Mouse (Mus musculus): Measurements from ENCODE around the gene Itgb6. TPM values are rescaled to one million over a fixed set of nuclear protein-coding genes. Genes with fewer than 3 reads are reported as not detected.

The Itgb6 gene
- total and polyA plus RNA-seq, 3 experiments = not detected

GRCm38 (mm10) chr2:60643406-60643805 lies 79.0 kb downstream of the Itgb6 start:
- no peak overlapping the region for H3K4me2 ChIP-seq (ENCODE audit: insufficient read depth, low read depth, poor library complexity, severe bottlenecking)
- H3K4me1 ChIP-seq (ENCODE audit: control insufficient read depth in 1 of 2, insufficient read depth in 2 of 2) = no peaks in the 10 kb centered on the region
- no peaks in the 10 kb centered on the region for H3K27me3 ChIP-seq (replicated peaks)
- TF ChIP-seq PAX5 (IDR thresholded peaks at IDR 0.05; ENCODE audit: low read length) = no peak
- TF ChIP-seq ZMIZ1 (IDR thresholded peaks at IDR 0.05; ENCODE audit: low read depth, low read length) = no peak
- TF ChIP-seq CHD2 (IDR thresholded peaks at IDR 0.05; ENCODE audit: low read length) = no peak
- no peak for TF ChIP-seq NELFE (IDR thresholded peaks at IDR 0.05; ENCODE audit: low read depth, low read length)
- TF ChIP-seq UBTF (IDR thresholded peaks at IDR 0.05; ENCODE audit: low read depth, low read length) = no peak
- no peak for TF ChIP-seq TCF12 (IDR thresholded peaks at IDR 0.05; ENCODE audit: low read depth, low read length)
- H3K27ac ChIP-seq (ENCODE audit: insufficient read depth, low read depth) = no peak overlapping the region
- dilution Hi-C loops (cut with MboI; ENCODE audit: extremely low pct_ligation_motif_present, extremely low pct_unique_long_range_greater_than_20kb, low sequenced_read_pairs) (no loop called here), in situ Hi-C loops (cut with MboI; ENCODE audit: low pct_ligation_motif_present, low pct_unique_long_range_greater_than_20kb, low sequenced_read_pairs) (no loop called here)
- no peaks in the 10 kb centered on the region for H3K36me3 ChIP-seq (replicated peaks in 1 of 2; ENCODE audit: control insufficient read depth in 1 of 2, insufficient read depth in 1 of 2, low read length in 1 of 2)
- H3K4me3 ChIP-seq (replicated peaks in 1 of 3; ENCODE audit: low read depth in 2 of 3, low read length in 2 of 3, poor library complexity in 1 of 3) = no peak overlapping the region
- DNase-seq (ENCODE audit: extremely low read depth) = no peak
- no peaks in the 10 kb centered on the region for H3K9me3 ChIP-seq (replicated peaks; ENCODE audit: low read length)
- H3K9ac ChIP-seq (ENCODE audit: insufficient read depth, low read depth) = no peak overlapping the region
- no peaks in the 10 kb centered on the region for H3K79me2 ChIP-seq (replicated peaks; ENCODE audit: control insufficient read depth, extremely low read depth, insufficient read depth, poor library complexity, severe bottlenecking)

- Histone ChIP-seq H3K4me1 (ENCODE audit: control insufficient read depth in 1 of 2, insufficient read depth in 2 of 2) (no peaks in the 10 kb centered on the region), H3K9ac (ENCODE audit: insufficient read depth, low read depth) (no peak overlapping the region), H3K36me3 (replicated peaks in 1 of 2; ENCODE audit: control insufficient read depth in 1 of 2, insufficient read depth in 1 of 2, low read length in 1 of 2) (no peaks in the 10 kb centered on the region), H3K9me3 (replicated peaks; ENCODE audit: low read length) (no peaks in the 10 kb centered on the region), H3K4me2 (ENCODE audit: insufficient read depth, low read depth, poor library complexity, severe bottlenecking) (no peak overlapping the region), H3K4me3 (replicated peaks in 1 of 3; ENCODE audit: low read depth in 2 of 3, low read length in 2 of 3, poor library complexity in 1 of 3) (no peak overlapping the region), H3K27me3 (replicated peaks) (no peaks in the 10 kb centered on the region), H3K27ac (ENCODE audit: insufficient read depth, low read depth) (no peak overlapping the region), H3K79me2 (replicated peaks; ENCODE audit: control insufficient read depth, extremely low read depth, insufficient read depth, poor library complexity, severe bottlenecking) (no peaks in the 10 kb centered on the region)
- TF ChIP-seq SIN3A (IDR thresholded peaks at IDR 0.05; ENCODE audit: low read length) (no peak), MYC (IDR thresholded peaks at IDR 0.05; ENCODE audit: low read depth, low read length) (no peak), USF1 (IDR thresholded peaks at IDR 0.05; ENCODE audit: low read depth, low read length) (no peak), MAFK (IDR thresholded peaks at IDR 0.05; ENCODE audit: insufficient replicate concordance, low read length) (no peak), ZKSCAN1 (IDR thresholded peaks at IDR 0.05; ENCODE audit: borderline replicate concordance, low read depth, low read length) (no peak), POLR2AphosphoS2 (IDR thresholded peaks at IDR 0.05; ENCODE audit: low read depth, low read length) (no peak), CTCF (conservative IDR thresholded peaks at IDR 0.05 in 1 of 2, IDR thresholded peaks at IDR 0.05 in 1 of 2; ENCODE audit: low read depth in 2 of 2, low read length in 2 of 2) (no peak), ZC3H11A (IDR thresholded peaks at IDR 0.05; ENCODE audit: low read depth, low read length) (no peak), JUN (IDR thresholded peaks at IDR 0.05; ENCODE audit: insufficient read depth, low read depth, low read length) (no peak), MEF2A (IDR thresholded peaks at IDR 0.05; ENCODE audit: borderline replicate concordance, low read depth, low read length) (no peak)
- dilution Hi-C loops (cut with MboI; ENCODE audit: extremely low pct_ligation_motif_present, extremely low pct_unique_long_range_greater_than_20kb, low sequenced_read_pairs) (no loop called here), in situ Hi-C loops (cut with MboI; ENCODE audit: low pct_ligation_motif_present, low pct_unique_long_range_greater_than_20kb, low sequenced_read_pairs) (no loop called here)
- no peak for DNase-seq (ENCODE audit: extremely low read depth)
These were observed 79.8 kb downstream of the Itgb6 start for GRCm38 (mm10) chr2:60642606-60643005.

DNA sequence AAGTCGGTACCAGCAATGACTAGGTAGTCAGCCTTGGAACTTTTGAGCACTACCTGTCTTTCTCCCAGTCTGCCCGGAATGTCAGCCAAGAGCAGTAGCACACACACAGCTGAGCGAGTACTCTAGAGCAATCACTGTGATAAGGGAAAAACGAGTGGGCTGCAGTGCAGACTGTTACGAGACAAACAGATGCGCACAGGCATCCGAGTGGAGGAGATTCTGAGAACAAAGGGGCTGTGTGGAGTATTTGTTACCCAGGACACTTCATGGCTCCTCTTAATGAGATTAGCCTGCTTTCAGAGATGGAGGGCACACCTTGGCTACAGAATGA lies 82.1 kb downstream of the Itgb6 start:
- dilution Hi-C loops (cut with MboI; ENCODE audit: extremely low pct_ligation_motif_present, extremely low pct_unique_long_range_greater_than_20kb, low sequenced_read_pairs) = no loop called here
- in situ Hi-C loops (cut with MboI; ENCODE audit: low pct_ligation_motif_present, low pct_unique_long_range_greater_than_20kb, low sequenced_read_pairs) = no loop called here
- H3K4me2 ChIP-seq (ENCODE audit: insufficient read depth, low read depth, poor library complexity, severe bottlenecking) = no peak overlapping the region
- H3K9ac ChIP-seq (ENCODE audit: insufficient read depth, low read depth) = no peak overlapping the region
- no peaks in the 10 kb centered on the region for H3K27me3 ChIP-seq (replicated peaks)
- TF ChIP-seq CHD2 (IDR thresholded peaks at IDR 0.05; ENCODE audit: low read length) (no peak), GABPA (IDR thresholded peaks at IDR 0.05; ENCODE audit: insufficient replicate concordance, low read depth, low read length) (no peak), HCFC1 (IDR thresholded peaks at IDR 0.05; ENCODE audit: low read depth, low read length) (no peak), TBP (conservative IDR thresholded peaks at IDR 0.05; ENCODE audit: low read depth, low read length) (no peak), EP300 (IDR thresholded peaks at IDR 0.05; ENCODE audit: low read length) (no peak), USF1 (IDR thresholded peaks at IDR 0.05; ENCODE audit: low read depth, low read length) (no peak), ZC3H11A (IDR thresholded peaks at IDR 0.05; ENCODE audit: low read depth, low read length) (no peak), MYC (IDR thresholded peaks at IDR 0.05; ENCODE audit: low read depth, low read length) (no peak), IRF4 (IDR thresholded peaks at IDR 0.05; ENCODE audit: low read depth, low read length) (no peak)
- no peaks in the 10 kb centered on the region for H3K9me3 ChIP-seq (replicated peaks; ENCODE audit: low read length)
- no peaks in the 10 kb centered on the region for H3K4me1 ChIP-seq (ENCODE audit: control insufficient read depth in 1 of 2, insufficient read depth in 2 of 2)
- DNase-seq (ENCODE audit: extremely low read depth) = no peak
- no peak overlapping the region for H3K4me3 ChIP-seq (replicated peaks in 1 of 3; ENCODE audit: low read depth in 2 of 3, low read length in 2 of 3, poor library complexity in 1 of 3)
- no peak overlapping the region for H3K27ac ChIP-seq (ENCODE audit: insufficient read depth, low read depth)
- no peaks in the 10 kb centered on the region for H3K36me3 ChIP-seq (replicated peaks in 1 of 2; ENCODE audit: control insufficient read depth in 1 of 2, insufficient read depth in 1 of 2, low read length in 1 of 2)
- no peaks in the 10 kb centered on the region for H3K79me2 ChIP-seq (replicated peaks; ENCODE audit: control insufficient read depth, extremely low read depth, insufficient read depth, poor library complexity, severe bottlenecking)

Measured in CH12.LX (cell line).